14 mouse cellular contexts compared by ENCODE assay signal in genomic region chr12:17037053-17037610, GRCm38 (mm10). TPM values are rescaled to one million over a fixed set of nuclear protein-coding genes. Genes with fewer than 3 reads are reported as not detected.
A peak's percentile ranks its signal among the peaks of the same experiment; 100 is the strongest.
DNase-seq lines count a peak whose midpoint lies in the region; ATAC-seq and TF ChIP-seq lines count a peak whose summit lies in the region.
"Had no signal": no experiment of that assay in that cellular context is flagged by ENCODE, and none has a peak within 500 bp of the region (broad histone marks: within the 10 kb centered on the region; RNA-seq: fewer than 3 reads in every experiment).

No protein-coding gene starts in this region.

- no peaks in the 10 kb centered on the region for H3K9me3 ChIP-seq in forebrain, embryonic 14.5 days (replicated peaks; ENCODE audit: control insufficient read depth, low read length)
- no peaks in the 10 kb centered on the region for H3K9me3 ChIP-seq in forebrain, embryonic 12.5 days
- H3K9me3 ChIP-seq in limb, embryonic 13.5 days, result no peaks in the 10 kb centered on the region
- H3K9me3 ChIP-seq in limb, embryonic 10.5 days (replicated peaks), result no peaks in the 10 kb centered on the region
- H3K9me3 ChIP-seq in neural tube, embryonic 14.5 days (ENCODE audit: control insufficient read depth, low read length), result no peaks in the 10 kb centered on the region

- no peak for TF ChIP-seq POLR2A in brain, embryonic 14.5 days (IDR thresholded peaks at IDR 0.05; ENCODE audit: borderline replicate concordance, extremely low read depth, insufficient read depth, insufficient read length, poor library complexity, severe bottlenecking)

- H3K4me2 ChIP-seq in forebrain, embryonic 14.5 days (ENCODE audit: low read length), result no peak overlapping the region
- no peak overlapping the region for H3K4me2 ChIP-seq in forebrain, embryonic 12.5 days
- no peak overlapping the region; the same call in 1 of the 2 replicates for H3K4me2 ChIP-seq in limb, embryonic 13.5 days (replicated peaks)
- 0 out of 2 replicates have a peak overlapping the region, but pooled peaks have one; percentile 8 for H3K4me2 ChIP-seq in neural tube, embryonic 14.5 days (ENCODE audit: low read depth, low read length)

- no peak overlapping the region for H3K4me3 ChIP-seq in forebrain, embryonic 14.5 days (ENCODE audit: low read depth, low read length)
- no peak overlapping the region for H3K4me3 ChIP-seq in forebrain, embryonic 12.5 days (replicated peaks)
- no peak overlapping the region for H3K4me3 ChIP-seq in limb, embryonic 13.5 days
- H3K4me3 ChIP-seq in limb, embryonic 10.5 days, result no peak overlapping the region
- H3K4me3 ChIP-seq in neural tube, embryonic 14.5 days (ENCODE audit: low read depth, low read length), result no peak overlapping the region

- ATAC-seq in forebrain, embryonic 14.5 days, result 0 out of 2 replicates have a peak, but pooled peaks have one; percentile 9
- no peak for ATAC-seq in forebrain, embryonic 12.5 days (ENCODE audit: low FRiP score)
- ATAC-seq in limb, embryonic 13.5 days (ENCODE audit: low FRiP score, low read depth), result 0 out of 2 replicates have a peak, but pooled peaks have one; percentile 18
- ATAC-seq in neural tube, embryonic 14.5 days (ENCODE audit: low read depth), result peak; percentile 15; the same call in 1 of the 2 replicates
- ATAC-seq in megakaryocyte-erythroid progenitor cell, adult 5-6 weeks (replicated peaks; ENCODE audit: low FRiP score, low TSS enrichment, poor library complexity, severe bottlenecking), result no peak
- ATAC-seq: intestine, postnatal 0 days had no signal

- no peak overlapping the region for H3K27ac ChIP-seq in forebrain, embryonic 14.5 days (ENCODE audit: low read depth, low read length)
- H3K27ac ChIP-seq in forebrain, embryonic 12.5 days, result no peak overlapping the region
- H3K27ac ChIP-seq in limb, embryonic 13.5 days, result no peak overlapping the region
- no peak overlapping the region for H3K27ac ChIP-seq in limb, embryonic 10.5 days
- no peak overlapping the region for H3K27ac ChIP-seq in neural tube, embryonic 14.5 days (ENCODE audit: low read depth, low read length)

- no peak overlapping the region for H3K9ac ChIP-seq in forebrain, embryonic 14.5 days (ENCODE audit: low read length)
- H3K9ac ChIP-seq in forebrain, embryonic 12.5 days, result no peak overlapping the region
- H3K9ac ChIP-seq in limb, embryonic 13.5 days, result no peak overlapping the region
- no peak overlapping the region for H3K9ac ChIP-seq in neural tube, embryonic 14.5 days (replicated peaks; ENCODE audit: low read depth, low read length)

- no peaks in the 10 kb centered on the region for H3K27me3 ChIP-seq in forebrain, embryonic 14.5 days (replicated peaks; ENCODE audit: control insufficient read depth, insufficient read depth, low read length)
- no peaks in the 10 kb centered on the region; the same call in 1 of the 2 replicates for H3K27me3 ChIP-seq in forebrain, embryonic 12.5 days
- H3K27me3 ChIP-seq in limb, embryonic 13.5 days, result no peaks in the 10 kb centered on the region
- H3K27me3 ChIP-seq in limb, embryonic 10.5 days (ENCODE audit: low read depth, poor library complexity, severe bottlenecking), result 0 out of 2 replicates have a peak, but pooled peaks cover under 1% of the 10 kb centered on the region
- H3K27me3 ChIP-seq in neural tube, embryonic 14.5 days (ENCODE audit: control insufficient read depth, insufficient read depth, low read length), result no peaks in the 10 kb centered on the region

- H3K36me3 ChIP-seq in forebrain, embryonic 14.5 days (ENCODE audit: control insufficient read depth, insufficient read depth, low read length), result no peaks in the 10 kb centered on the region
- H3K36me3 ChIP-seq in forebrain, embryonic 12.5 days (replicated peaks), result no peaks in the 10 kb centered on the region
- H3K36me3 ChIP-seq in limb, embryonic 13.5 days, result no peaks in the 10 kb centered on the region
- H3K36me3 ChIP-seq in limb, embryonic 10.5 days, result no peaks in the 10 kb centered on the region
- H3K36me3 ChIP-seq in neural tube, embryonic 14.5 days (ENCODE audit: control insufficient read depth, insufficient read depth, low read length), result no peaks in the 10 kb centered on the region

- WGBS in forebrain, embryonic 14.5 days, result 51% methylated on average over 14 of the region's 14 CpGs
- 73% methylated on average over 14 of the region's 14 CpGs for WGBS in forebrain, embryonic 12.5 days
- WGBS in limb, embryonic 13.5 days, result 40% methylated on average over 14 of the region's 14 CpGs
- 75% methylated on average over 14 of the region's 14 CpGs for WGBS in limb, embryonic 10.5 days
- 56% methylated on average over 14 of the region's 14 CpGs for WGBS in neural tube, embryonic 14.5 days

- no peaks in the 10 kb centered on the region; the same call in 1 of the 2 replicates for H3K4me1 ChIP-seq in forebrain, embryonic 14.5 days (ENCODE audit: control insufficient read depth, insufficient read depth, low read length)
- H3K4me1 ChIP-seq in forebrain, embryonic 12.5 days, result peaks cover 4% of the 10 kb centered on the region
- peaks cover 8% of the 10 kb centered on the region; the same call in 1 of the 2 replicates for H3K4me1 ChIP-seq in limb, embryonic 13.5 days
- peaks cover 8% of the 10 kb centered on the region for H3K4me1 ChIP-seq in limb, embryonic 10.5 days
- peaks cover 10% of the 10 kb centered on the region; the same call in 1 of the 2 replicates for H3K4me1 ChIP-seq in neural tube, embryonic 14.5 days (ENCODE audit: control insufficient read depth, insufficient read depth, low read length)

- DNase-seq in forebrain, embryonic 14.5 days (ENCODE audit: low spot score), result peak; percentile 45
- DNase-seq in limb, embryonic 10.5 days (ENCODE audit: low spot score), result no peak
- DNase-seq in brain, embryonic 14.5 days (ENCODE audit: low read depth), result peak; percentile 59
- no peak for DNase-seq in thymus, postnatal 0 days (ENCODE audit: low spot score)
- DNase-seq: adrenal gland, postnatal 10 days; cerebellum, adult 11-12 months; gastrocnemius, postnatal 36 days; kidney, postnatal 4 days; liver had no signal

- no peak for TF ChIP-seq CTCF in brain, embryonic 14.5 days (IDR thresholded peaks at IDR 0.05; ENCODE audit: borderline replicate concordance, extremely low read depth, insufficient read depth, insufficient read length)

RNA-seq across cellular contexts. Expression of gene 2410004P03Rik, which starts 25.6 kb away (rescaled TPM):
- polyA plus RNA-seq in forebrain, embryonic 14.5 days (2014; fragmentation: Nextera tagmentation; extraction: Ambion mirVana), result 2.8 and 4.9 TPM in 2 replicates
- 0.85 and 1.5 TPM in 2 replicates for polyA plus RNA-seq in forebrain, embryonic 12.5 days (2016; fragmentation: Nextera tagmentation; extraction: Ambion mirVana)
- 0.52 and 0.65 TPM in 2 replicates for polyA plus RNA-seq in limb, embryonic 13.5 days (2015; fragmentation: Nextera tagmentation; extraction: Ambion mirVana)
- polyA plus RNA-seq in limb, embryonic 10.5 days (2016; fragmentation: Nextera tagmentation; extraction: Ambion mirVana), result 0.84 and 1.2 TPM in 2 replicates
- polyA plus RNA-seq in brain, embryonic 14.5 days (2012; rRNA removed), result 1.8 and 2.8 TPM in 2 replicates
- polyA plus RNA-seq in neural tube, embryonic 14.5 days (2014; fragmentation: Nextera tagmentation; extraction: Ambion mirVana), result 2.6 and 4.6 TPM in 2 replicates
- 1.2 and 1.3 TPM in 2 replicates for polyA plus RNA-seq in thymus, postnatal 0 days (2015; fragmentation: Nextera tagmentation; extraction: Ambion mirVana)
- not detected in 2 replicates for total RNA-seq in megakaryocyte-erythroid progenitor cell, adult 5-6 weeks (2014; fragmentation: Nextera tagmentation)
- not detected in 2 replicates for total RNA-seq in megakaryocyte-erythroid progenitor cell, adult 5-6 weeks (2017)
- total RNA-seq: gastrocnemius, postnatal 36 days had no signal

RNA-seq across cellular contexts. Expression of gene Pqlc3, which starts 36.9 kb away (rescaled TPM):
- 0.94 and 2.1 TPM in 2 replicates for polyA plus RNA-seq in forebrain, embryonic 14.5 days (2014; fragmentation: Nextera tagmentation; extraction: Ambion mirVana)
- 3.3 TPM in 2 replicates for polyA plus RNA-seq in forebrain, embryonic 12.5 days (2016; fragmentation: Nextera tagmentation; extraction: Ambion mirVana)
- polyA plus RNA-seq in limb, embryonic 13.5 days (2015; fragmentation: Nextera tagmentation; extraction: Ambion mirVana), result 7.2 and 10.2 TPM in 2 replicates
- polyA plus RNA-seq in limb, embryonic 10.5 days (2016; fragmentation: Nextera tagmentation; extraction: Ambion mirVana), result 3.3 and 4.3 TPM in 2 replicates
- 1.1 and 1.2 TPM in 2 replicates for polyA plus RNA-seq in brain, embryonic 14.5 days (2012; rRNA removed)
- 1.5 and 2.0 TPM in 2 replicates for polyA plus RNA-seq in neural tube, embryonic 14.5 days (2014; fragmentation: Nextera tagmentation; extraction: Ambion mirVana)
- 23.8 and 28.4 TPM in 2 replicates for polyA plus RNA-seq in thymus, postnatal 0 days (2015; fragmentation: Nextera tagmentation; extraction: Ambion mirVana)
- total RNA-seq in megakaryocyte-erythroid progenitor cell, adult 5-6 weeks (2014; fragmentation: Nextera tagmentation), result 5.9 and 11.4 TPM in 2 replicates
- 8.2 and 11.3 TPM in 2 replicates for total RNA-seq in megakaryocyte-erythroid progenitor cell, adult 5-6 weeks (2017)

Comparison
In these comparisons a context has a peak if more than half of its experiments do, and no peak if none do; other contexts are left out.
1. ATAC-seq: peak in forebrain, embryonic 14.5 days (single experiment), limb, embryonic 13.5 days (single experiment) and neural tube, embryonic 14.5 days (single experiment); none in forebrain, embryonic 12.5 days (single experiment) and megakaryocyte-erythroid progenitor cell, adult 5-6 weeks (single experiment).
2. DNase-seq: peak in forebrain, embryonic 14.5 days (single experiment) and brain, embryonic 14.5 days (single experiment); none in limb, embryonic 10.5 days (single experiment) and thymus, postnatal 0 days (single experiment).